Mouse (Mus musculus) heart, adult 2 months (tissue): ENCODE measurements around the gene Lsm14b.

Experiments
- CTCF ChIP-seq: fragments of 200-600 bp; IDR thresholded peaks from 2 replicates; pipeline ENCODE4 v1.8.1; 2022; ENCODE audit warnings: antibody characterized with exemption, mild to moderate bottlenecking, moderate library complexity
- EP300 ChIP-seq: fragments of 200-500 bp; IDR thresholded peaks from 2 replicates; pipeline ENCODE4 v1.6.1; 2011; ENCODE audit warnings: low read depth, low read length, control low read depth; ENCODE audit not compliant: insufficient read depth
- POLR2A ChIP-seq: fragments of 200-500 bp; IDR thresholded peaks from 2 replicates; pipeline ENCODE4 v1.6.1; 2011; ENCODE audit warnings: mild to moderate bottlenecking, low read depth, low read length, control low read depth; ENCODE audit not compliant: insufficient read depth

DNA sequence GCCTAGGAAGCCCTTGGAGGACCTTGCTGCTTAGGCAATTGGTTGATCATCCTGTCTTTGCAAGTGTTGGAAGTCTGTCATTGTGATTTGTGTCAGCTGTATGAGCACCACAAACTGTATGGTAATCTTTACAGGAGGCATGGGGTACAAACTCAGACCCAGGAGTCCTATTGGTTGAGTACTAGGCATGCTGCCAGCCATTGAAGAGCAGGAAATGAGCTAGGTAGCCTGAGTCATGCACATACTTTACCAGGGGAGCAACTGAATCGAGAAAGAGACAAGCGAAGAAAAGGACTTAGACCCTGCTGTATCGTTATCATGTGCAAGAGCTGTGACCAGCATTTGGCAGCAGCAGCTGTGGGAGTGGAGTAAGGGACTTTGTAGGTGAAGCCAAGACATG is 8.1 kb downstream of the Lsm14b start:
- no peak for TF ChIP-seq CTCF
- no peak for TF ChIP-seq EP300
- no peak for TF ChIP-seq POLR2A
